20 mouse cellular contexts compared by ENCODE assay signal in the genomic region with DNA sequence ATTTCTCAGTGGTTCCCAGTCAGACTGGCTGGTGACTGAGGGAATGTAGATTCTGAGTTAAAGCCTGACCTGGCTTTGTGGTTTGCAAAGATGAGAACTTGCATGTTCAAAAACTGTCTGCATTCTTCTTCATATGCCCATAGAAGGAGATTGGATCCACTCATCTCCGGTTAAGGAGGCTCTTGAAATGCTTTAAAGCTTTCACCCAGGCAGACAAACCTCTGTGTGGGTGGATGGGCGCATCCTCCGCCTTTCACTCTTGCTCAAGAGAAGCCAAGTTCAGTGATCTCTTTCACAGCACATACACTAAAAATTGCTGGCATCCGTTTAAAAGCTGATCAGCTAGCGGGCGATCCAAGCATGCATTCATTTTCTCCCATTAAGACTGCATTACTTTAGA.
A peak's percentile ranks its signal among the peaks of the same experiment; 100 is the strongest.
DNase-seq lines count a peak whose midpoint lies in the region; ATAC-seq and TF ChIP-seq lines count a peak whose summit lies in the region.
"Had no signal": no experiment of that assay in that cellular context is flagged by ENCODE, and none has a peak within 500 bp of the region (broad histone marks: within the 10 kb centered on the region; RNA-seq: fewer than 3 reads in every experiment).

No protein-coding gene starts in this region.

- H3K9me3 ChIP-seq in lung, postnatal 0 days (ENCODE audit: low read length), result no peaks in the 10 kb centered on the region
- H3K9me3 ChIP-seq: heart, embryonic 12.5 days; megakaryocyte, embryonic 14.5 days; neural tube, embryonic 12.5 days had no signal

- TF ChIP-seq CTCF in lung, postnatal 0 days (IDR thresholded peaks at IDR 0.05), result no peak

- H3K36me3 ChIP-seq in lung, postnatal 0 days (ENCODE audit: insufficient read depth, low read length), result no peaks in the 10 kb centered on the region
- H3K36me3 ChIP-seq: heart, embryonic 12.5 days; neural tube, embryonic 12.5 days had no signal

- no peaks in the 10 kb centered on the region for H3K27me3 ChIP-seq in lung, postnatal 0 days (replicated peaks; ENCODE audit: insufficient read depth, low read length)
- H3K27me3 ChIP-seq: neural tube, embryonic 12.5 days had no signal

- no peak overlapping the region for H3K4me2 ChIP-seq in lung, postnatal 0 days (replicated peaks; ENCODE audit: low read depth, low read length)
- H3K4me2 ChIP-seq: heart, embryonic 12.5 days; neural tube, embryonic 12.5 days had no signal

- DNase-seq in lung, postnatal 36 days, result peak; percentile 17
- no peak for DNase-seq in lung, postnatal 0 days (ENCODE audit: low spot score)
- peak; percentile 66 for DNase-seq in CD4-positive, CD25-positive, alpha-beta regulatory T cell, adult 2 months (ENCODE audit: low read depth, low spot score)
- peak; percentile 2 to 6 for DNase-seq in thymus, postnatal 10 days (ENCODE audit: low spot score in 2 of 2)
- DNase-seq in layer of hippocampus, adult 9-11 months, result no peak
- DNase-seq in embryo, embryonic 10.5 days (ENCODE audit: low spot score), result no peak
- DNase-seq in gastrocnemius, adult 18-20 months (ENCODE audit: low spot score), result no peak
- DNase-seq: cerebellum, adult 8-10 months; forebrain, postnatal 0 days; gastrocnemius, postnatal 10 days; heart, postnatal 4 days; lung, adult 2 months; retina, postnatal 1 day; spleen, adult 18-20 months had no signal

- no peak overlapping the region for H3K27ac ChIP-seq in lung, postnatal 0 days (ENCODE audit: low read length)
- H3K27ac ChIP-seq: neural tube, embryonic 12.5 days; stomach, postnatal 0 days had no signal

- no peaks in the 10 kb centered on the region for H3K4me1 ChIP-seq in lung, postnatal 0 days (ENCODE audit: insufficient read depth, low read depth, low read length)
- H3K4me1 ChIP-seq: heart, embryonic 12.5 days; neural tube, embryonic 12.5 days had no signal

- 74% methylated on average over 6 of the region's 6 CpGs for whole genome bisulfite sequencing in lung, postnatal 0 days

- ATAC-seq in lung, postnatal 0 days, result no peak
- peak; percentile 93 for ATAC-seq in activated CD4-positive, CD25-positive, alpha-beta regulatory T cell, adult 4 months
- ATAC-seq: forebrain, postnatal 0 days; midbrain, embryonic 16.5 days had no signal

- no peak overlapping the region for H3K4me3 ChIP-seq in lung, postnatal 0 days (ENCODE audit: low read depth, low read length)
- H3K4me3 ChIP-seq: heart, embryonic 12.5 days; megakaryocyte, embryonic 14.5 days; neural tube, embryonic 12.5 days had no signal

- no peak overlapping the region for H3K9ac ChIP-seq in lung, postnatal 0 days (replicated peaks; ENCODE audit: low read depth)
- H3K9ac ChIP-seq: forebrain, postnatal 0 days; heart, embryonic 12.5 days; neural tube, embryonic 12.5 days had no signal

- TF ChIP-seq EP300 in lung, postnatal 0 days (IDR thresholded peaks at IDR 0.05), result no peak

Comparison
In these comparisons a context has a peak if more than half of its experiments do, and no peak if none do; other contexts are left out.
1. DNase-seq: peak in lung, postnatal 36 days (single experiment), CD4-positive, CD25-positive, alpha-beta regulatory T cell, adult 2 months (single experiment) and thymus, postnatal 10 days (2 of 2); none in lung, postnatal 0 days (single experiment), layer of hippocampus, adult 9-11 months (single experiment), embryo, embryonic 10.5 days (single experiment) and gastrocnemius, adult 18-20 months (single experiment).